Mouse (Mus musculus) frontal cortex, postnatal 36 days (tissue): ENCODE measurements around the gene Mtmr11.
"Not testable (repeated sequence)": the region's sequence is repeated elsewhere in the genome, so short reads cannot be mapped to it uniquely, and the experiment has no call there.

ENCODE experiments used
- DNase-seq, 2 experiments: peaks; one replicate each; pipeline ENCODE4 v3.0.0; 2022; ENCODE audit warnings: low spot score in 2 of 2

Gene Mtmr11

DNA sequence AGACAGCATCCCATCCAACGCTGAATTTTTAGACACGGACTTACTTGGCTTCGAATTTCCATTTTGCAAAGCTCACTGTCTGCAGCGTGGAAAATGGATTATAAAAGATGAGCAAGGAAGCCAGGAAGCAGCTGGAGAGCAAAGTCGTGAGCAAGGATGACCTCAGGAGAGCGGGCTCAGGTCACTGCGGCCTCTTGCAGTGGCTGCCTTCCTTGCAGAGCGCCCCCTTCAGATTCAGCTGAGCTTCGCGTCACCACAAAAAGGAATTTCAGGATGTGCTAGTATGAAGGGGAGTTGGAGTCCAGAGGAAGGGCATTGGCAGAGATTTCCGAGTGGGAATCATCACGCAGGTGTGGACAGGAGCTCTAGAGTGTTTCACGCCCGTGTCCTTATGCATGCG is 47.4 kb downstream of the Mtmr11 start:
- DNase-seq, result no peak

- DNase-seq, result peak in 1 of 2 experiments; percentile 42
Observed at GRCm38 (mm10) chr3:96219191-96219641, 57.4 kb downstream of the Mtmr11 start.

GRCm38 (mm10) chr3:96219661-96220130 is 57.9 kb downstream of the Mtmr11 start, which contains the start of the genes Bola1 and Hist2h2ab:
Gene Bola1 (minus strand): TSS chr3:96219709.
Gene Hist2h2ab (plus strand): TSS chr3:96219865.
- peak; percentile 80 to 84 for DNase-seq

- DNase-seq, result not testable (repeated sequence)
Observed at GRCm38 (mm10) chr3:96220131-96220764, 58.4 kb downstream of the Mtmr11 start.

DNA sequence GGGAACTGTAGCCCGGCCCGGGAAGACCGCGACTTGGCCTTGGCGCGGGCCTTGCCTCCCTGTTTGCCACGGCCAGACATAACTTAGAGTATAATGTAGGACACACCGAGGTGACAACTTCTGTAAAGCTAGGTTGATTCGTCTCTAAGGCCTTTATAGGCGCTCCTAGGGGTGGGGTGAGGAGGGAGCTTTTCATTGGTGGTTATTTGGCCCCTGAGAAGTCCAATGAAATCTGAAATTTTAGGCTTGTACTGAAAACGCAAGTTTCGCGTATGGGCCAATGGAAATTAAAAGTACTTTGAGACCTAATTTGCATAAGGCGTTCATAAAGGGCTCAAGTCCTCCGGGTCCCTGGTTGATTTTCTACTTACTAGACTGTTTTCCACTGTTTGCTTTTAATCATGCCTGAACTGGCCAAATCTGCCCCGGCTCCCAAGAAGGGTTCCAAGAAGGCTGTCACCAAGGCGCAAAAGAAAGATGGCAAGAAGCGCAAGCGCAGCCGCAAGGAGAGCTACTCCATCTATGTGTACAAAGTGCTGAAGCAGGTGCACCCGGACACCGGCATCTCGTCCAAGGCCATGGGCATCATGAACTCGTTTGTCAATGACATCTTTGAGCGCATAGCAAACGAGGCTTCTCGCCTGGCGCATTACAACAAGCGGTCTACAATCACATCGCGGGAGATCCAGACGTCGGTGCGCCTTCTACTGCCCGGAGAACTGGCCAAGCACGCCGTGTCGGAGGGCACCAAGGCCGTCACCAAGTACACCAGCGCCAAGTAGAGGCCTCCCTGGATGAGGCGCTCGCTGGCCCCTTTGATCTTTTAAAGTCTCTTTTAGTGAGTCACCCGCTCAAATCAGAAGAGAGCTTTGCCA is 59.2 kb downstream of the Mtmr11 start, which contains the start of the genes Hist2h2ac and Hist2h2be:
Gene Hist2h2ac (minus strand): TSS at position 116 of the 875 bp plus-strand sequence.
Gene Hist2h2be (plus strand): TSS at position 355 of the 875 bp plus-strand sequence.
- peak; percentile 88 to 93 for DNase-seq
